Mouse (Mus musculus) neutrophil, adult 83 days (primary cell): ENCODE measurements around the gene Cyb5b. TPM values are rescaled to one million over a fixed set of nuclear protein-coding genes. Genes with fewer than 3 reads are reported as not detected.

Experiments used
- total RNA-seq, 2 experiments: library from RNA; stranded (reverse); gene quantifications; one replicate each; pipeline ENCODE4 v1.2.4; 2023

Gene Cyb5b
- 10 to 100 TPM; 19.1 to 22.8 TPM for total RNA-seq

DNA sequence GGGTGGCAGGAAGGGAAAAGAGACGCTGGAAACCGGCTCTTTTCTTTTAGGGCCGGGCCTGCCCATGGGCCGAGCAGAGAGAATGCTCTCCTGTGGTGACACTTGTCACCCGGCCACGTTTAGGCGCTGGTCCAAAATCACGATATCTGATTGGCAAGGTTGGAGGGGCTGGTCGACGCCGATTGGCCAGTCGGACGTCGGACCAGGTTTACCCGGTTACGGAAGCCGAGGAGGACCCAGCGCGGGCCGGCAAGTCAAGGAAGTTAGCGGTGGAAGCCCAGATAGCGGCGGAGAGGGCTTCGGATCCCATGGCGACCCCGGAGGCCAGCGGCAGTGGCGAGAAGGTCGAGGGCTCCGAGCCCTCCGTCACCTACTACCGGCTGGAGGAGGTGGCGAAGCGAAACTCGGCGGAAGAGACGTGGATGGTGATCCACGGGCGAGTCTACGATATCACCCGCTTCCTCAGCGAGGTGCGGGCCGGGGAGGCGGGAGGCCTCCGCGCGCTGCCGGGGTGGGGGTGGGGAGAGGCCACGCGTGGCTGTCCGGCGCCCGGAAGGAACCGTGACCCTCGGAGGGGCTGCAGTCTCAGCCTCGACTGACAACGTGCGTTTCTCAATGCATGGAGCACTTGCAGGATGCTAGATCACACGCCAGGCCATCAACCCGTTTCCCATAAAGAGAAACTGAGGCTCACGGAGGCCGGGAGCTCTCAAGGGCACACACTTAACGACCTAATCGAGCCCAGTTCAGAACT, at the start of gene Cyb5b:
TSS of gene Cyb5b (plus strand) at position 237 of the 754 bp plus-strand sequence.

Other genes starting within 250 kb of the Cyb5b start
- gene Sntb2, start 214.9 kb upstream of the Cyb5b start, total RNA-seq = 10 to 100 TPM; 19.1 to 24.3 TPM
- gene Vps4a, start 119.4 kb upstream of the Cyb5b start, total RNA-seq = 10 to 100 TPM; 28.6 to 31.5 TPM
- gene Pdf, start 102.0 kb upstream of the Cyb5b start, total RNA-seq = 1 to 10 TPM; 4.5 to 4.7 TPM
- 10 to 100 TPM; 17.1 to 18.3 TPM for gene Cog8, start 94.0 kb upstream of the Cyb5b start, total RNA-seq
- gene Nip7, start 93.8 kb upstream of the Cyb5b start, total RNA-seq = 10 to 100 TPM; 17.1 to 17.7 TPM
- gene Tmed6, start 85.0 kb upstream of the Cyb5b start, total RNA-seq = under 1 TPM in 1 of 2 experiments, not detected in 1; 0.55 TPM
- 10 to 100 TPM; 15.2 to 15.6 TPM for gene Terf2, start 54.1 kb upstream of the Cyb5b start, total RNA-seq
- 10 to 100 TPM; 55.7 to 76.5 TPM for gene Nfat5, start 142.8 kb downstream of the Cyb5b start, total RNA-seq